Mouse (Mus musculus): ENCODE data around the gene Abca7. TPM values are rescaled to one million over a fixed set of nuclear protein-coding genes. Genes with fewer than 3 reads are reported as not detected.
A peak's percentile ranks its signal among the peaks of the same experiment; 100 is the strongest.

The Abca7 gene
- polyA plus RNA-seq, 1 experiment from 2014 or later: 2.6 TPM

DNA sequence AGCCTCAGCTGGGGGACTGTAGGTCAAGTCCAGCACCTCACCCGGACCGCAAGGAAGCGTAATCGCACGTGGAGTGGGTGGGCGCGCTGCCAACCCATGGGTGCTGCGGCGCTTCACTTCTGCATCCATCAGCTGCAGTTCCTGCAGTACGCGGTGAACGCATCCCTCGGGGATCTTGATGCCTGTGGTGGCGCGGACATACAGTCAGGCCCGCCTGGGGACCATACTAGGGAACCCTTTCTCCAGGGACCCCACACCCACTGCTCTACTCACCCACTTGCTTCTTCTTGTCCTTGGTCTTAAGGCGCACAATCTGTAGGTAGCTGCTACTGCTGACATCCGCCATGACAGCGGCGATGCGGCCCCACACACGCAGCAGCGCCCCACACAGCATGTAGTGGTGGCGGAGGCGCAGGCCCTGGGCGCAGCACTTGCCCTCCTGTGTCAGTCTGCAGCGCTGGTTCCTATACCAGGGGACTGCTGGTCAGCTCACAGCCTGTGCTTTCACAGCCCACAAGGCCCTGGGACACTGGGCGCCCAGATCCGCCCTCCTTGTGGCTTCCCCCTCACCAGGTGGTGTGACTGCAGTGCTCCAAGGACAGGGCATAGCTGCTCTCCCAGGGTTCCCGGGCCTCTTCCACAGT is 61.5 kb downstream of the Abca7 start:
- WGBS: 76% methylated on average over 30 of the region's 30 CpGs
- no peak overlapping the region for H3K4me3 ChIP-seq
- no peak overlapping the region for H3K9ac ChIP-seq
- H3K4me2 ChIP-seq (replicated peaks): no peak overlapping the region
- H3K27me3 ChIP-seq: no peaks in the 10 kb centered on the region
- H3K36me3 ChIP-seq: peaks cover 70% of the 10 kb centered on the region
- H3K27ac ChIP-seq: peak overlapping the region; percentile 17; the same call in 1 of the 2 replicates
- no peaks in the 10 kb centered on the region for H3K9me3 ChIP-seq
- no peak for ATAC-seq (ENCODE audit: insufficient number of reproducible peaks, insufficient read depth, low FRiP score, low TSS enrichment)
- H3K4me1 ChIP-seq: peaks cover 14% of the 10 kb centered on the region

DNA sequence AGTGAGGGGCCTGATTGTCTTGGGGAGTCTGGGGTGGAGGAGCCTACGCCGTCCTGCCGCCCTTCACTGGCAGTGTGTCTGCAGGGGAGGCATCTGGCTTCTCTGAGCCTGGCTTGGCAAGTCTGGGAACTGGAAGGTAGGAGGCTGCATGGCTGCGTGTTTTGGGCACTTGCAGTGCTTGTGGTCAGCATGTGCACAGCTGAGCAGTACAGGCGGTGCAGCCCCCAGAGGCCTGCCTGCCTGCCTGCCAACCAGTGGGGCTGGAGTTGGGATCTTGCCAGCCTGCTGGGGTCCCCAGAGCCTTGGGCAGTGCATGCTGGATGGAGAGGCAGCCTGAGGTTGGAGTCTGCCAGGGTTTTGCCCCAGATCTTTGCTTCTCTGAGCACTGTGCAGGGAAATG is 66.8 kb downstream of the Abca7 start:
- Histone ChIP-seq H3K9ac (no peak overlapping the region), H3K27me3 (no peaks in the 10 kb centered on the region), H3K4me2 (replicated peaks) (no peak overlapping the region; the same call in 1 of the 2 replicates), H3K27ac (no peak overlapping the region), H3K4me1 (no peaks in the 10 kb centered on the region), H3K36me3 (peaks cover 67% of the 10 kb centered on the region), H3K9me3 (no peaks in the 10 kb centered on the region), H3K4me3 (no peak overlapping the region)
- WGBS: 94% methylated on average over 5 of the region's 5 CpGs
- no peak for ATAC-seq (ENCODE audit: insufficient number of reproducible peaks, insufficient read depth, low FRiP score, low TSS enrichment)

GRCm38 (mm10) chr10:80063877-80064650 is 67.8 kb downstream of the Abca7 start:
- no peak overlapping the region for H3K9ac ChIP-seq
- 71% methylated on average over 23 of the region's 23 CpGs for WGBS
- H3K4me1 ChIP-seq: no peaks in the 10 kb centered on the region
- no peak for ATAC-seq (ENCODE audit: insufficient number of reproducible peaks, insufficient read depth, low FRiP score, low TSS enrichment)
- H3K9me3 ChIP-seq: no peaks in the 10 kb centered on the region
- H3K27ac ChIP-seq: no peak overlapping the region
- H3K4me2 ChIP-seq (replicated peaks): no peak overlapping the region
- H3K4me3 ChIP-seq: no peak overlapping the region
- H3K27me3 ChIP-seq: no peaks in the 10 kb centered on the region
- peaks cover 60% of the 10 kb centered on the region for H3K36me3 ChIP-seq

Other genes with a start within 250 kb of the Abca7 start
- 49.6 and 54.0 TPM in 2 replicates for gene Polrmt, start 249.9 kb upstream of the Abca7 start, polyA plus RNA-seq (2016; fragmentation: Nextera tagmentation; extraction: Ambion mirVana)
- gene Fgf22, start 241.4 kb upstream of the Abca7 start, polyA plus RNA-seq (2016; fragmentation: Nextera tagmentation; extraction: Ambion mirVana): 0.33 and 0.65 TPM in 2 replicates
- gene Rnf126, start 229.5 kb upstream of the Abca7 start, polyA plus RNA-seq (2016; fragmentation: Nextera tagmentation; extraction: Ambion mirVana): 109 and 111 TPM in 2 replicates
- gene Fstl3, start 219.2 kb upstream of the Abca7 start, polyA plus RNA-seq (2016; fragmentation: Nextera tagmentation; extraction: Ambion mirVana): 3.5 and 3.7 TPM in 2 replicates
- 0.06 TPM in 1 of 2 replicates, not detected in the other for gene Prss57, start 205.5 kb upstream of the Abca7 start, polyA plus RNA-seq (2016; fragmentation: Nextera tagmentation; extraction: Ambion mirVana)
- 132 and 142 TPM in 2 replicates for gene Palm, start 202.9 kb upstream of the Abca7 start, polyA plus RNA-seq (2016; fragmentation: Nextera tagmentation; extraction: Ambion mirVana)
- 2.0 and 3.1 TPM in 2 replicates for gene Misp, start 175.5 kb upstream of the Abca7 start, polyA plus RNA-seq (2016; fragmentation: Nextera tagmentation; extraction: Ambion mirVana)
- 352 and 363 TPM in 2 replicates for gene Ptbp1, start 142.1 kb upstream of the Abca7 start, polyA plus RNA-seq (2016; fragmentation: Nextera tagmentation; extraction: Ambion mirVana)
- 10.1 and 11.3 TPM in 2 replicates for gene Prtn3, start 122.0 kb upstream of the Abca7 start, polyA plus RNA-seq (2016; fragmentation: Nextera tagmentation; extraction: Ambion mirVana)
- gene Plppr3, start 121.9 kb upstream of the Abca7 start, polyA plus RNA-seq (2016; fragmentation: Nextera tagmentation; extraction: Ambion mirVana): 169 and 181 TPM in 2 replicates
- gene Elane, start 110.2 kb upstream of the Abca7 start, polyA plus RNA-seq (2016; fragmentation: Nextera tagmentation; extraction: Ambion mirVana): 0.33 and 0.55 TPM in 2 replicates
- gene Cfd, start 105.6 kb upstream of the Abca7 start, polyA plus RNA-seq (2016; fragmentation: Nextera tagmentation; extraction: Ambion mirVana): not detected in 2 replicates
- 60.4 and 60.9 TPM in 2 replicates for gene Med16, start 87.6 kb upstream of the Abca7 start, polyA plus RNA-seq (2016; fragmentation: Nextera tagmentation; extraction: Ambion mirVana)
- 5.0 and 18.8 TPM in 2 replicates for gene Gm26602, start 85.6 kb upstream of the Abca7 start, polyA plus RNA-seq (2016; fragmentation: Nextera tagmentation; extraction: Ambion mirVana)
- gene Kiss1r, start 79.5 kb upstream of the Abca7 start, polyA plus RNA-seq (2016; fragmentation: Nextera tagmentation; extraction: Ambion mirVana): 0.85 and 1.4 TPM in 2 replicates
- gene R3hdm4, start 75.3 kb upstream of the Abca7 start, polyA plus RNA-seq (2016; fragmentation: Nextera tagmentation; extraction: Ambion mirVana): 159 and 166 TPM in 2 replicates
- 4.9 and 6.6 TPM in 2 replicates for gene Arid3a, start 69.5 kb upstream of the Abca7 start, polyA plus RNA-seq (2016; fragmentation: Nextera tagmentation; extraction: Ambion mirVana)
- gene Wdr18, start 36.3 kb upstream of the Abca7 start, polyA plus RNA-seq (2016; fragmentation: Nextera tagmentation; extraction: Ambion mirVana): 118 and 120 TPM in 2 replicates
- gene Grin3b, start 25.8 kb upstream of the Abca7 start, polyA plus RNA-seq (2016; fragmentation: Nextera tagmentation; extraction: Ambion mirVana): 0.50 and 0.92 TPM in 2 replicates
- 24.3 and 25.9 TPM in 2 replicates for gene Tmem259, start 12.2 kb upstream of the Abca7 start, polyA plus RNA-seq (2016; fragmentation: Nextera tagmentation; extraction: Ambion mirVana)
- 311 and 313 TPM in 2 replicates for gene Cnn2, start 7.9 kb upstream of the Abca7 start, polyA plus RNA-seq (2016; fragmentation: Nextera tagmentation; extraction: Ambion mirVana)
- gene Arhgap45, start 20.2 kb downstream of the Abca7 start, polyA plus RNA-seq (2016; fragmentation: Nextera tagmentation; extraction: Ambion mirVana): 7.1 and 8.1 TPM in 2 replicates
- gene Polr2e, start 43.3 kb downstream of the Abca7 start, polyA plus RNA-seq (2016; fragmentation: Nextera tagmentation; extraction: Ambion mirVana): 227 and 245 TPM in 2 replicates
- gene Gpx4, start 50.7 kb downstream of the Abca7 start, polyA plus RNA-seq (2016; fragmentation: Nextera tagmentation; extraction: Ambion mirVana): 475 and 505 TPM in 2 replicates
- gene Sbno2, start 109.1 kb downstream of the Abca7 start, polyA plus RNA-seq (2016; fragmentation: Nextera tagmentation; extraction: Ambion mirVana): 15.2 and 16.1 TPM in 2 replicates
- gene Stk11, start 119.3 kb downstream of the Abca7 start, polyA plus RNA-seq (2016; fragmentation: Nextera tagmentation; extraction: Ambion mirVana): 17.2 and 18.5 TPM in 2 replicates
- gene Atp5d, start 142.1 kb downstream of the Abca7 start, polyA plus RNA-seq (2016; fragmentation: Nextera tagmentation; extraction: Ambion mirVana): 457 and 481 TPM in 2 replicates
- 8.4 and 8.5 TPM in 2 replicates for gene Cbarp, start 144.3 kb downstream of the Abca7 start, polyA plus RNA-seq (2016; fragmentation: Nextera tagmentation; extraction: Ambion mirVana)
- 33.4 and 35.1 TPM in 2 replicates for gene Midn, start 151.8 kb downstream of the Abca7 start, polyA plus RNA-seq (2016; fragmentation: Nextera tagmentation; extraction: Ambion mirVana)
- gene Cirbp, start 169.5 kb downstream of the Abca7 start, polyA plus RNA-seq (2016; fragmentation: Nextera tagmentation; extraction: Ambion mirVana): 151 and 159 TPM in 2 replicates
- gene 1600002K03Rik, start 176.4 kb downstream of the Abca7 start, polyA plus RNA-seq (2016; fragmentation: Nextera tagmentation; extraction: Ambion mirVana): 11.6 and 13.0 TPM in 2 replicates
- 55.8 and 56.9 TPM in 2 replicates for gene Efna2, start 183.0 kb downstream of the Abca7 start, polyA plus RNA-seq (2016; fragmentation: Nextera tagmentation; extraction: Ambion mirVana)
- 85.1 and 93.4 TPM in 2 replicates for gene Mum1, start 229.9 kb downstream of the Abca7 start, polyA plus RNA-seq (2016; fragmentation: Nextera tagmentation; extraction: Ambion mirVana)

All from embryonic facial prominence, embryonic 12.5 days (tissue).